Mouse (Mus musculus) large intestine, adult 2 months (tissue): ENCODE results near the gene Olfr59. TPM values are rescaled to one million over a fixed set of nuclear protein-coding genes. Genes with fewer than 3 reads are reported as not detected.

Experiments
- DNase-seq: peaks from one replicate; pipeline ENCODE4 v3.0.0-alpha.2; 2012; ENCODE audit warnings: low read depth, low spot score
- WGBS: fragments of 180-500 bp; shearing (Covaris S2); methylation state at CpG from one replicate; pipeline ENCODE4 v1.1.7; 2018; 5-methylcytosine and 5-hydroxymethylcytosine counted together
- polyA plus RNA-seq: library from polyadenylated mRNA; depleted of rRNA; stranded (reverse); fragments of >200 nt; gene quantifications from 2 replicates; pipeline ENCODE4 v1.2.3, GENCODE M21; 2012; rRNA removed

Gene Olfr59
- not detected in 2 replicates for polyA plus RNA-seq

GRCm38 (mm10) chr11:74283436-74283835 is at the start of gene Olfr59:
Olfr59 (plus strand) TSS chr11:74283736.
- no peak for DNase-seq
- WGBS, result 42% methylated on average over 2 of the region's 2 CpGs

DNA sequence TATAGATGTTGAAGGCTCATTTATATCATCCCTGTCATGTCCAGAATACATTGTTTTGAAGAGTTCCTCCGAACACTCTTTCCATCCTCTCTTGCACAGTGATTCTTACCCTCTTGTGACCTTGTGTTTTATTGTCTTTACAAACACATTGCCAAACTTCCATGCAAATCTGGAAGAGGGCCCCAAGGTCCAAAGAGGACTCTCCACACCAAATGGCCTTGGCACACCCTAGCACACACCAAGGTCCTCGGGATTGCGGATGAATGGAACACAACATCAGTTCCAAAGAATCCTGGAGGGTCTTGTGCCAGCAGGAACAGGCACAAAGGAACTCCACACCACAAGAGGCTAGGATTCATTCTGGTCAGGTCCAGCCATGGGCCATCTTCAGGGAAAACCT is 42.3 kb upstream of the Olfr59 start:
- 80% methylated on average over 3 of the region's 3 CpGs for WGBS
- no peak for DNase-seq

DNA sequence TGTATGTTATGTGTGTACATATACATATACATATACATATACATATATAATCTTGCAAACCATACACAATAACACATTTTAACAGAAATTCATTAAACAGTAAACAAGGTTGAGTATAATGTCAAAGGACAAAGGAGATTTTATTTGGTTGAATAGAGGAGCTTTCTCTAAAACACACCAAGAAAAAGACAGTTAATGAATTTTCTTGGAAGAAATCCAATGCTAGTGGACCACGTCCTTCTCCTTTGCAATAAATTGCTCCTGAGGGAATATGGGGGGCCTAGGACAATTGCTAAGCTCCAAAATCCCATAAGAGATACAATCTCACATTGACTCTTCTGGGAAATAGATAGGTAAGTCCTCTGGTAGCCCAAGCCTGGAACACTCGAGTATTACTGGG is 24.0 kb upstream of the Olfr59 start, which contains the start of gene Olfr406:
TSS of gene Olfr406 (plus strand) at position 301 of the 400 bp plus-strand sequence.
- WGBS, result 31% methylated on average over 2 of the region's 2 CpGs
- DNase-seq, result no peak

DNA sequence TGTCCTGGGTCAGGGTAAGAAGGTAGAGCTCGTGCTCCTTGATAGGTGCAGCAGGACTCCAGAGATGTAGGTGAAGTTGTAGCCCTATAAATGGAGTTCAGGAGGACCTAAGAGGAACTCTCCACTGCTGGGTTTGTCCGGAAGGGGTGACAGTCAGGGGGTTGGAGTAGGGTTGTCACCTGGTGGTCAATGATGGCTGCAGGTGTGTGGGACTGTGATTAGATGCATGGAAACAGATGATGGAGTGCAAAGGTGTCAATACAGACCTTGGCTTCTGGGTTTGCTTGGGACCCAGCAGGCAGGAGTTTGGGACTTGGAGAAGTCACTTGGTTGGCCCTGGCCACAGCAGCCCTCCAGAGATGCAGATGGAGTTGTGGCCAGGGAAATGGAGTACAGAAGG is 3.7 kb downstream of the Olfr59 start:
- 73% methylated on average over 2 of the region's 2 CpGs for WGBS
- no peak for DNase-seq

DNA sequence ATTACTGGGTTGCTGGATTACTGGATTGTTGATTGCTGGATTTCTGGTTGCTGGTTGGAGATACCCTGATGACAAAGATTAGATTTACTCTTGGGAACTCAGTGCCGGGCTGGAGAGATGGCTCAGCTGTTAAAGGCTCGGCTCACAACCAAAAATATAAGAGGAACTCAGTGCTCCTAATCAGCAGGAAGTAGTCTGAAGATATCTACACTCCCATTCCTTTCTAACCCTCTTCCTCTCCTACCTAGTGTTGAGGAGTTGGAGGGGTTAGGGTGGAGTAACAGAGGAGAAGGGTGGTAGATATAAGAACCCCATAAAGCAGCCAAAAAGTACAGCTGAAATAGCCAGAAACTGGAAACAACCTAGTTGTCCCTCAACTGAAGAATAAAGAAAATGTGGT is 42.5 kb downstream of the Olfr59 start:
- no peak for DNase-seq
- 69% methylated on average over 2 of the region's 2 CpGs for WGBS

DNA sequence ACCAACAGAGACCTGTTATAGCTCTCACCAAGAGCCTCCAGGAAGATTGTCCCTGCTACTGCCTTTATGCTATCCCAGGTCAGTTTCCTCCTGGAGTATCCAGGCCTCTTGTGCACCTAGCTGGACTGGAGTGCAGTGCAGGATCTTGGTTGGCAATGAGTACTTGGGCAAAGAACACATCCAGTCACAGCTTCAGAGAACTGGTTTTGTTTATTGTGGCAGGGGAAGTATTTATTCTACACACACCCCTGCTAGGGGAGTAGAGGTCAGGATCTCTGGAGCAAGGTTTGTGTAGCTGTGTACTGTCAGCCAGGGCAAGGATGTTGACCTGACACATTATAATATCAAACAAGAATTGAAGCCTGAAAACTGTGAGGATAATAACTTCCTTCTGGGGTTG is 45.2 kb downstream of the Olfr59 start:
- no peak for DNase-seq

- 73% methylated on average over 6 of the region's 6 CpGs for WGBS
- no peak for DNase-seq
These were observed 54.4 kb downstream of the Olfr59 start, which contains the start of gene Olfr410 for GRCm38 (mm10) chr11:74337931-74338330. Olfr410 (minus strand) TSS chr11:74338031.

Other genes with a start within 250 kb of the Olfr59 start
- not detected in 2 replicates for gene Olfr139, start 227.2 kb upstream of the Olfr59 start, polyA plus RNA-seq
- gene Olfr399, start 227.1 kb upstream of the Olfr59 start, polyA plus RNA-seq, result not detected in 2 replicates
- not detected in 2 replicates for gene Zfp616, start 213.8 kb upstream of the Olfr59 start, polyA plus RNA-seq
- not detected in 2 replicates for gene Olfr401, start 170.0 kb upstream of the Olfr59 start, polyA plus RNA-seq
- gene Olfr402, start 130.2 kb upstream of the Olfr59 start, polyA plus RNA-seq, result not detected in 2 replicates
- gene Olfr403, start 97.5 kb upstream of the Olfr59 start, polyA plus RNA-seq, result not detected in 2 replicates
- gene Olfr43, start 72.4 kb upstream of the Olfr59 start, polyA plus RNA-seq, result not detected in 2 replicates
- not detected in 2 replicates for gene Olfr406, start 23.9 kb upstream of the Olfr59 start, polyA plus RNA-seq
- gene Olfr410, start 54.3 kb downstream of the Olfr59 start, polyA plus RNA-seq, result not detected in 2 replicates
- not detected in 2 replicates for gene Olfr411, start 68.9 kb downstream of the Olfr59 start, polyA plus RNA-seq
- gene Olfr412, start 78.3 kb downstream of the Olfr59 start, polyA plus RNA-seq, result not detected in 2 replicates